Mouse (Mus musculus) gastrocnemius, adult 18-20 months (tissue): ENCODE results near the gene Clec3b. TPM values are rescaled to one million over a fixed set of nuclear protein-coding genes. Genes with fewer than 3 reads are reported as not detected.

Experiments used
- total RNA-seq, 2 experiments: library from RNA; stranded (reverse); gene quantifications; 2 replicates each; pipeline ENCODE4 v1.2.3; 2021

Clec3b gene
- total RNA-seq, 2 experiments from 2014 or later = 39.9 to 42.7 TPM

Other genes with a start within 250 kb of the Clec3b start
- under 1 TPM; 0.59 to 0.64 TPM for gene Zfp105, start 227.9 kb upstream of the Clec3b start, total RNA-seq
- gene 1110059G10Rik, start 199.9 kb upstream of the Clec3b start, total RNA-seq = 1 to 10 TPM; 9.2 to 9.9 TPM
- not detected for gene Kif15, start 199.9 kb upstream of the Clec3b start, total RNA-seq
- 10 to 100 TPM in 1 of 2 experiments, 1 to 10 TPM in 1; 8.6 to 10.5 TPM for gene Tmem42, start 129.6 kb upstream of the Clec3b start, total RNA-seq
- gene Tgm4, start 116.2 kb upstream of the Clec3b start, total RNA-seq = under 1 TPM in 1 of 2 experiments, not detected in 1; 0.27 TPM
- 10 to 100 TPM; 59.7 to 66.6 TPM for gene Zdhhc3, start 37.7 kb upstream of the Clec3b start, total RNA-seq
- gene Exosc7, start 37.7 kb upstream of the Clec3b start, total RNA-seq = 10 to 100 TPM; 18.7 to 20.3 TPM
- not detected for gene Cdcp1, start 65.1 kb downstream of the Clec3b start, total RNA-seq
- under 1 TPM; 0.47 to 0.53 TPM for gene Tmem158, start 109.8 kb downstream of the Clec3b start, total RNA-seq
- 10 to 100 TPM; 25.3 to 32.4 TPM for gene Lars2, start 216.0 kb downstream of the Clec3b start, total RNA-seq